Mouse (Mus musculus) spleen, embryonic (tissue): ENCODE measurements around the gene Ndufv1.
"Not testable (repeated sequence)": the region's sequence is repeated elsewhere in the genome, so short reads cannot be mapped to it uniquely, and the experiment has no call there.

ENCODE experiments used
- CTCF ChIA-PET: fragments of 350-600 bp; sonication (Branson Sonifier 250); formaldehyde crosslinking; loops from one replicate; lab custom pipeline; 2022; lab: Charles Lee

Ndufv1 gene

GRCm38 (mm10) chr19:3985261-3985681 lies 27.3 kb downstream of the Ndufv1 start:
- CTCF ChIA-PET = interaction anchor here (0.5 to 1.7 kb wide), 3 partner anchors 10 to 329 kb away, joined by 3 to 4 read pairs (median 3); no protein-coding TSS in a partner anchor

DNA sequence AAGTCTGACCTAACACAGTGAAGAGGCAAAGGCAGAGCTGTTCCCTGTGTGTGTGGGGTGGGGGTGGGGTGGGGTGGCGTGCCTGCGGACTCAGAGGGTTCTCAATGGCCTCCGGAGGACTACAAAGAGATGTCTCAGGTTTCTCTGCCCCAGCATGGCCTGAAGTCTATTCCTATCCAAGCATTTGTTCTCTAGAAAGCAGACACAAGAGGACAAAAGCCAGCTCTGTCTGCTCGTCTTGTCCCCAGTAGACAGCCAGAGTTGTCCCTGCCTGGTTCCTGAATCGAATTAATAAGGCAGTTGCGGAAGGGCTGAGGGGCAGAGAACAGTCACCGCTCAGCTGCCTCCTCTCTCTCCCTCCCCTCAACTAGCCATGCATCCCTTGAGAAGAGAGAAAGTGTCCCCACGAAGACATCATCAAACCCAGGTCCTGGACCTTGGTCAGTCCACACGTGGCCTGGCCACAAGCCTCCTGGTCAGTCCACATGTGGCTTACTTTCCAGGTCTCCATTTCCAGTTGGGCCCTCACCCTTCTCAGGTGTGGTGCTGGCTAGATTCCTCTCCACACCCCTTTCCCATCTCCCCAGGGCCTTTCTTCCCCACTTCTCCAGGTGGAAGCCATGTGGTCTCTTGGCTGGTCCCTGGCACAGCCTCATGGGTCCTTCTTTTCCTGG lies 28.9 kb downstream of the Ndufv1 start:
- CTCF ChIA-PET = no interaction called here

- CTCF ChIA-PET = interaction anchor here (0.5 to 1.3 kb wide), 7 partner anchors 10 to 91 kb away, joined by 3 to 11 read pairs (median 3); no protein-coding TSS in a partner anchor
These were observed 31.7 kb downstream of the Ndufv1 start for GRCm38 (mm10) chr19:3980917-3981316.

- CTCF ChIA-PET = interaction anchor here (0.5 to 1.3 kb wide), 7 partner anchors 9 to 90 kb away, joined by 3 to 11 read pairs (median 3); no protein-coding TSS in a partner anchor
These were observed 32.3 kb downstream of the Ndufv1 start for GRCm38 (mm10) chr19:3980309-3980708.

DNA sequence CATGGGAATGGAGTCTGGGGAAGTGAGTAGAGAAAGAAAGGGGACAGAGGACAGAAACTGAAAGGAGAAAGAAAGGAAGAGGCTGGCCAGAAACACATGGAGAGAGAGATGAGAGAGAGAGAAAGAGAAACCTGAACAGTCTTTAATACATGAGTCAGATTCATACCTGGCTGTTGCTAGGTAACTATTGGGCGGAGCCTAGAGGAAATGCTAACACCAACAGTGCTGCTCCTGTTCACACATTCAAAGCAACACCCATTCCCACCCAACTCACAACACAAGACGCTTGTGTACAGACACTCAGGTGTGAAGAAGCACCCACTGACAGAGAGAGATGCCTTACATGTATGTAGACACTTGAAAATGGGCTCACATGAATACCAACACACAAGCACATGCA lies 36.7 kb downstream of the Ndufv1 start:
- CTCF ChIA-PET = no interaction called here

GRCm38 (mm10) chr19:3974608-3975007 lies 38.0 kb downstream of the Ndufv1 start:
- CTCF ChIA-PET = not testable (repeated sequence)

GRCm38 (mm10) chr19:3972229-3972628 lies 40.4 kb downstream of the Ndufv1 start, which contains the start of gene Aldh3b2:
TSS of gene Aldh3b2 (plus strand) at chr19:3972328.
- CTCF ChIA-PET = interaction anchor here (0.6 kb wide), 1 partner anchor 123 kb away, joined by 3 read pairs; no protein-coding TSS in a partner anchor

- CTCF ChIA-PET = interaction anchor here (0.6 kb wide), 1 partner anchor 14 kb away, joined by 5 read pairs; no protein-coding TSS in a partner anchor
These were observed 45.3 kb downstream of the Ndufv1 start for GRCm38 (mm10) chr19:3967258-3967657.

DNA sequence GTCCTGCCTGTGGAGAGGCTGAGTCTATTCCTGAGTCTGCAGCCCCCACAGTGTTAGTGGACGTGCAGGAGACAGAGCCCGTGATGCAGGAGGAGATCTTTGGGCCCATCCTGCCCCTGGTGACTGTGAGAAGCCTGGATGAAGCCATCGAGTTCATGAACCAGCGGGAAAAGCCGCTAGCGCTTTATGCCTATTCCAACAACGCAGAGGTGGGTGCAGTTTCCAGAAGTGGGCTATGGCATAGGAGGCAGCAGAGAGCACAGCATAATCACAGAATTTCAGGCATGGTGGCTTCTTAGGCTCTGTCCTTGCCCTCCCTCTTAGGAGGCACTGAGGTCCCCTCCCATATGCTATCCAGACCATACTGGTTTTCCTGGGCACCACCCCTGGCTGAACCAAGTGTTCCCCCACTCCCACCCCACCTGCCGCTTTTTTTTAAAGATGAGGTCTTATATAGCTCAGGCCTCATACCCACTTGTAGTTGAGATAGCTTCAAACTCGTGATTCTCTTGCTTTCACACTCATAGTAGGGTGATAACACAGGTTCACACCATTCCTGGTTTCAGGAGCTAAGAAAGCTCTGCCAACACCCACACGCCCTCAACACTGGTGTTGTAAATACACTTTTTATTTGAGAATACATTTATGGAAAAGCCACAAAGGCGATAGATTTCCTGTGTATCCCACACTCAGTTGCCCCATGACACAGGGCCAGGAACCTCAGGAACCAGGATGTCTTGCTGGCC lies 46.1 kb downstream of the Ndufv1 start:
- CTCF ChIA-PET = interaction anchor here (0.6 kb wide), 1 partner anchor 13 kb away, joined by 5 read pairs; no protein-coding TSS in a partner anchor

DNA sequence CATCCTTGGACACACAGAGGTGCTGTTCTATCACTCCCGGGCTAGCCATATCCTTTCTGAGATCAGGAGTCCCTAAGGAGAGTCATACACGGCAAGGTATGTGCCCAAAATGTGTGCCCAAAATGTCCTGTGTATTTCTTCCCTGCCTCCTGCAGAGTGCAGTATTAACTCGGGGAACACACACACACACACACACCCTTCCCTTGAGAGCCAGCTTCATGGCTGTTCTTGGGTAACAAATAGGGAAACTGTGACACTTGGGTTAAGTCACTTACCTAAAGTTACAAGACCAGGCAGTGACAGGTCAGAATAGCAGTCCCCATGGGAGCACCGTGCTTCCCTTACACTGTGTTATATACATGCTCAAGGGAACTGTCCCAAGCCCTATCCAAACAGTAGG lies 48.6 kb downstream of the Ndufv1 start:
- CTCF ChIA-PET = no interaction called here

DNA sequence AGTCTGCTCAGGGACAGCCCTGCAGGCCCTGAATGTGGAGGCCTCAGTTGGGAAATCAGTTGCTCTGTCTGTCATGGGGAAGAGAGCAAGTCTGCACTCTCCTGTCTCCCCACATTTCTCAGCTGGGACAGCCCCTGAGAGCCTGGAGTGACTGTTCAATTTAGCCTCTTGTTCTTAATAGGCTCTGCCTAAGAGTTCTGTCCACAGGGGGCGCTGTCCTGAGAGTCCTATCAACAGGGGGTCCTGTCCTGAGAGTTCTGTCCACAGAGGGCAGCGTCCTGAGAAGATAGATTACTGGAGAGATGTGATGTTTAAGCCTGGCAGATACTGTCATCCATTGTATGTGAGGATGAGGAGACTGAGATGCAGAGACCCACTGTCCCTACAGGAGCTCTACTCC lies 50.1 kb downstream of the Ndufv1 start:
- CTCF ChIA-PET = no interaction called here

DNA sequence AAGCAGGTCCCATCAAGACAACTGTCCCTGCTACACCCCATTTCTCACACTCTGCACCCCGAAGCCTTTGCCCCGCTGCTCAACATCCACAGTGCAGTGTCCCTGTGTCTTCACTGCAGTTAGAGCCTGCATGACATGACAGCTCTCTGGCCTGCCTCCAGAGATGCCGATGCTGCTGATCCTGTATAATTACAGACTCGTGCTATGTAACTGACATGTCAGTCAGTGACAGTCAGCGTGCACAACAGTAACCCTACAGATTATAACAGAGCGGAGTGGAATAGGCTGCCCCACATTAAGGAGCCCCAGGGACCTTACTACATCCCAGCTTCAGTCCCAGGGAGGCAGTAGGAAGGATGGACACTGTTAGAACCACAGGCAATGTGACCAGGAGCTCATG lies 50.8 kb downstream of the Ndufv1 start:
- CTCF ChIA-PET = not testable (repeated sequence)

DNA sequence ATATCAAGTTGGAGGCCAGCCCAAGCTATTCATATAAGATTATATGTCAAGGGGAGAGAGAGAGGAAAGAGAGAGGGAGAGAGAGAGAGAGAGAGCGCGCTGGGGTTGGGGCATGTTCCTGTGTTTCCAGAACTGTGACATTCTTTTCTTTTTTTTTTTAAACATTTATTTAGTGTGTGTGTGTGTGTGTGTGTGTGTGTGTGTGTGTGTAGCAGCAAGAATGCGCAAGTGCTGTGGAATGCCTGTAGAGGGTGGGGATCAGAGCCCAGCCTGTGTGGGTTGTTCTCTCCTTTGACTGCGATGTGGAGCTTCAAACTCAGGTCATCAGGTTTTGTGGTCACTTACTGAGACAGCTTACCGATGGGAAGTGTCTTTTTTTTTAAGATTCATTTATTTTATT lies 52.4 kb downstream of the Ndufv1 start:
- CTCF ChIA-PET = interaction anchor here (0.6 kb wide), 2 partner anchors 13 to 229 kb away, joined by 3 to 4 read pairs; no protein-coding TSS in a partner anchor

GRCm38 (mm10) chr19:3959030-3959429 lies 53.6 kb downstream of the Ndufv1 start:
- CTCF ChIA-PET = no interaction called here

DNA sequence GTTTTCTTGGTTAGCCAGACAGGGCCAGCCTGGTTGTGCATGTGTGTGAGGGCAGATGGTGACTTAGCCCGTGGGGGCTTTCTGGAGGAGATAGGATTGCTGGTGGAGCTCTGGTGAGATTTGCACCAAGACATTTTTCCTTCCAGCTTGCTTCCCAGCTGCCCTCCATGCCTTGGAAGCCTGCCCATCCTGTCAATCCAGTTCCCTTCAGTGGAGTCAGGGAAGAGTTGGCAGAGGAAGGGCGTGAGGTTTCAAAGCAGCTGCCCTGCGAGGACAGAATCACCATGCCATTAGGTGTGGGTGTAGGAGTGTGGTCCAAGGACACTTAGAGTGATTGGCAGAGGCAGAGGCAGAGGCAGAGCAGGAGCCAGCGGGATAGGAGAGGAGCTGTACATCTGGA lies 54.1 kb downstream of the Ndufv1 start, which contains the start of gene Aldh3b3:
Aldh3b3 (plus strand) TSS at position 176 of the 400 bp plus-strand sequence.
- CTCF ChIA-PET = no interaction called here
